Mouse (Mus musculus): ENCODE data around the gene Gm31371.
"Not testable (repeated sequence)": the region's sequence is repeated elsewhere in the genome, so short reads cannot be mapped to it uniquely, and the experiment has no call there.

Gene Gm31371

GRCm38 (mm10) chr8:19903092-19903491 is at the start of gene Gm31371:
TSS of gene Gm31371 (plus strand) at chr8:19903392.
- DNase-seq = not testable (repeated sequence)

GRCm38 (mm10) chr8:19906425-19907055 is 3.3 kb downstream of the Gm31371 start:
- not testable (repeated sequence) for DNase-seq

GRCm38 (mm10) chr8:19908841-19909321 is 5.7 kb downstream of the Gm31371 start:
- not testable (repeated sequence) for DNase-seq

GRCm38 (mm10) chr8:19919086-19919485 is 15.9 kb downstream of the Gm31371 start:
- DNase-seq = not testable (repeated sequence)

- DNase-seq = peak; percentile 8
These were observed 31.1 kb downstream of the Gm31371 start for GRCm38 (mm10) chr8:19934274-19934673.

- DNase-seq = peak; percentile 7
These were observed 32.4 kb downstream of the Gm31371 start for GRCm38 (mm10) chr8:19935541-19936030.

- DNase-seq = no peak
These were observed 57.7 kb downstream of the Gm31371 start for GRCm38 (mm10) chr8:19960935-19961334.

- DNase-seq = peak; percentile 5
These were observed 60.6 kb downstream of the Gm31371 start for GRCm38 (mm10) chr8:19963766-19964165.

GRCm38 (mm10) chr8:19968151-19968550 is 65.0 kb downstream of the Gm31371 start:
- peak; percentile 36 for DNase-seq

- DNase-seq = not testable (repeated sequence)
These were observed 72.0 kb downstream of the Gm31371 start for GRCm38 (mm10) chr8:19975237-19975636.
